Mouse (Mus musculus): ENCODE measurements around the gene Mlc1. TPM values are rescaled to one million over a fixed set of nuclear protein-coding genes. Genes with fewer than 3 reads are reported as not detected.

The Mlc1 gene
- polyA plus RNA-seq (2021; fragmentation: Nextera tagmentation) = 158 and 160 TPM in 2 replicates
- long read RNA-seq, experiment 1, transcript Mlc1-202 (12 exons, 2,801 nt) = minor isoform, 14 of 485 reads
- long read RNA-seq, experiment 1, transcript Mlc1-201 (12 exons, 2,783 nt) = major isoform, 341 of 485 reads
- long read RNA-seq, experiment 1, partial matches to known transcripts = 84 of 485 reads
- long read RNA-seq, experiment 1, other reads (novel, unspliced or antisense) = 46 of 485 reads
- long read RNA-seq, experiment 2, transcript Mlc1-202 (12 exons, 2,801 nt) = minor isoform, 38 of 1,000 reads
- long read RNA-seq, experiment 2, transcript Mlc1-201 (12 exons, 2,783 nt) = major isoform, 813 of 1,000 reads
- long read RNA-seq, experiment 2, partial matches to known transcripts = 95 of 1,000 reads
- long read RNA-seq, experiment 2, other reads (novel, unspliced or antisense) = 54 of 1,000 reads

DNA sequence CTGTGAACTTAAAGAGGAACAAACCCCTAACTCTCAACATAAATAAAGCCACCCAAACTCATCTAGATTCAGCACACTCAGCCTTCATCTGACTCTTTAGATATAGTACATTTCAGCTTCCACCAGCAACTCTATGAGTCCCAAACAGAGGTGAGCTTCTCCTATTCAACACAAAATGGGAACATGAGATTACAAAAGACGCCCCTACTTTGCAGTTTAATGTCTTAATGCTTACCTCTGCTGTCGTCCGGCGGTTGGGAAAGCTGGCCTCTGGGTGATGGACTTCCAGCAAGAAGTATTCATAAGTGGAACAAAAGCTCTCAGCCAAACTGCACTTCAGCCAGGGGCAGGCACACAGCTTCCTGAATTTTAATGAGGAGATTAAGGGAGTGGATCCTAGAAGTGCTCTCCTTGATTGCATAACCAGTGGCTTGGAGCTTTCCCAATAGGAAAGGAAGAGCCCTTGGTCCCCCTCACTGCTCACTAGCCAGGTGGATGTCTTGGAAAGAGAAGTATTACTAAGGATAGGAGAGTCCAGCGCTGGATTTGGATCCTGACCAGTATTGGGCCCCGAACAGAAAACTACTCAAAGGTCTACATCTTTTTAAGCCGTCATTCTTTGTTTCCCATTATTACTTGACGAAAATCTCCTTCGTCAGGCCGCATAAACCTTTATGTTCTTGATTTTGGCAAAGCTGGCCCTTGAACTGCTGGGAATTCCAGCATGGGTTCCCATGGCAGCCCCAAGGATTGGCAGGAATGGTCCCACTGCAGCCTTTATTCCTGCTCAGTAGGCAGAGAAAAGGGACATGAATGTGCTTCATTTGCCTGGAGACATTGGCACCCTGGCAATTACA, at the start of gene Mlc1:
TSS of gene Mlc1 (minus strand) at position 727 of the 857 bp plus-strand sequence.

DNA sequence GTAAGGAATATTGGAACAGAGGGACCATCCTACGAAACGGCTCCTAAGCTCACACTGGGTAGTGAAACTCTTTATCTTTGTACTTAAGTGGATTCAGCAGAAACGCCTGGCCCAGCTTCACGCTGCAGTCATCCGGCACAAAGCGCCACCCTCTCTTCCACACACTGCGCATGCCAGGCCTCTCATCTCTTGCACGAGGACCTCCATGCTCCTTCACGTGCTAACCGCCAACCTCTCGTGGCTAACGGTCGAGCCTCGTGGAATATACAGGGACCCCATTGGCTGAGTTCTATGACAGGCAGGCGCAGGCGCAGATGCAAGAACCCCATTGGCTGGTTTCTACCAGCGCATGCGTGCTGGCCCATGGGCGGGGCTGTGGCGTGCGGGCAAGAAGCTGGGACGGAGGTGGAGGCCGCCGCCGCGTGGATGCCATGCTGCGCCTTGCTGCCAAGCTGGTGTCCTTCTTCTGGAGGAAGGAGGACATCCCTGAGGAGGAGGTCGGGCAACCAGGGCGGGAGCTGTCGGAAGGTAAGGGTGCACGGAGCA, 3.8 kb upstream of the Mlc1 start, which contains the start of gene Mov10l1:
TSS of gene Mov10l1 (plus strand) at position 376 of the 546 bp plus-strand sequence.

DNA sequence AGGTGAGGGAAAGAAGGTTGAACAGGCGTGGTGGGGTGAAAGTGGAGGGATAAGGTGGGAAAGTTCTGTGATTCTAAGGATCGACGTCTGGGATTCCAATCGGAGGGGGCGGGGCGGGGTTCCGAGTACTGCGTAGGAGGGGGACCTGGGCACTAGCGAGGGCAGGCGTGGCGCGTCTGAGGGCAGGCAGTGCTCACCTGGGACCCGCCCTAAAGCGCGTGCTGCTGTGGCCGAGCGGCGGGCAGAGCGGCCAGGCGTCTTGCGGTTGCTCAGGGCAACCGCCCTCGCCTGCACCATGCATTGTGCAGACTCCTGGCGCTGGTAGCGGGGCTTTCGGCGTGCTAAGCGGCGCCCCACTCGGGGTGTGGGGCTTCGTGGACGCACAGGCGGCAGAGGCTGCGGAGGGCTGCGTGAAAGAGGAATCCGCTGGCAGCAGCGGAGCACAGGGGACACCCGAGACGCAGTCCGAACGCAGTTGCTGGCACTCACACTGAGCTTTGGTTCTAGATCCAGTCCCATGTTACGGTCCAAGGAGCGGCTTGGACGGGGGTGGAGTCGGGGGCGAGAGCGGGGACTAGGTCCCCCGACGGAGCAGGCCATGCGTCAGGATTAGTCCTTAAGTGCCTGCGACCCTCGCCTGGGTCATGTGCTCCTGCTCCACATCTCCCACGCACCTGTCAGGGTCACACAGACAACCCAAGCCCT, 24.3 kb downstream of the Mlc1 start, which contains the start of gene Ttll8:
TSS of gene Ttll8 (minus strand) at position 51 of the 705 bp plus-strand sequence.

Other genes with a start within 250 kb of the Mlc1 start
- gene Brd1, start 244.8 kb downstream of the Mlc1 start, polyA plus RNA-seq (2021; fragmentation: Nextera tagmentation) = 4.2 and 5.8 TPM in 2 replicates
- gene Zbed4, start 227.3 kb downstream of the Mlc1 start, polyA plus RNA-seq (2021; fragmentation: Nextera tagmentation) = 0.94 and 0.95 TPM in 2 replicates
- gene Alg12, start 159.7 kb downstream of the Mlc1 start, polyA plus RNA-seq (2021; fragmentation: Nextera tagmentation) = 6.9 and 7.2 TPM in 2 replicates
- 30.9 and 44.2 TPM in 2 replicates for gene Creld2, start 159.4 kb downstream of the Mlc1 start, polyA plus RNA-seq (2021; fragmentation: Nextera tagmentation)
- gene Pim3, start 116.8 kb downstream of the Mlc1 start, polyA plus RNA-seq (2021; fragmentation: Nextera tagmentation) = 51.8 and 52.9 TPM in 2 replicates
- gene Ttll8, start 24.6 kb downstream of the Mlc1 start, polyA plus RNA-seq (2021; fragmentation: Nextera tagmentation) = 0.14 and 0.16 TPM in 2 replicates
- not detected in 2 replicates for gene Mov10l1, start 3.9 kb upstream of the Mlc1 start, polyA plus RNA-seq (2021; fragmentation: Nextera tagmentation)
- gene Panx2, start 80.7 kb upstream of the Mlc1 start, polyA plus RNA-seq (2021; fragmentation: Nextera tagmentation) = 18.1 and 20.3 TPM in 2 replicates
- gene Trabd, start 96.1 kb upstream of the Mlc1 start, polyA plus RNA-seq (2021; fragmentation: Nextera tagmentation) = 9.3 and 10.5 TPM in 2 replicates
- 20.8 and 28.2 TPM in 2 replicates for gene Selenoo, start 110.1 kb upstream of the Mlc1 start, polyA plus RNA-seq (2021; fragmentation: Nextera tagmentation)
- 2.8 and 2.9 TPM in 2 replicates for gene Tubgcp6, start 144.1 kb upstream of the Mlc1 start, polyA plus RNA-seq (2021; fragmentation: Nextera tagmentation)
- 4.4 and 4.5 TPM in 2 replicates for gene Hdac10, start 149.7 kb upstream of the Mlc1 start, polyA plus RNA-seq (2021; fragmentation: Nextera tagmentation)
- gene Mapk12, start 161.7 kb upstream of the Mlc1 start, polyA plus RNA-seq (2021; fragmentation: Nextera tagmentation) = 2.2 and 2.5 TPM in 2 replicates
- gene Mapk11, start 170.6 kb upstream of the Mlc1 start, polyA plus RNA-seq (2021; fragmentation: Nextera tagmentation) = 7.8 and 10.5 TPM in 2 replicates
- gene Plxnb2, start 201.8 kb upstream of the Mlc1 start, polyA plus RNA-seq (2021; fragmentation: Nextera tagmentation) = 17.0 and 24.8 TPM in 2 replicates
- gene Dennd6b, start 217.5 kb upstream of the Mlc1 start, polyA plus RNA-seq (2021; fragmentation: Nextera tagmentation) = 11.3 and 11.9 TPM in 2 replicates
- gene Ppp6r2, start 232.5 kb upstream of the Mlc1 start, polyA plus RNA-seq (2021; fragmentation: Nextera tagmentation) = 91.7 and 92.3 TPM in 2 replicates

All from layer of hippocampus, adult 6 months (tissue).